Mouse (Mus musculus): ENCODE measurements around the gene BC024063. TPM values are rescaled to one million over a fixed set of nuclear protein-coding genes. Genes with fewer than 3 reads are reported as not detected.

The BC024063 gene
- 1.3 TPM for polyA plus RNA-seq (2014; fragmentation: Illumina TruSeq; extraction: RNeasy Lipid Tissue Mini Kit (QIAGEN cat#74804); ENCODE audit: insufficient read depth, low read depth, low replicate concordance)

GRCm38 (mm10) chr10:82082728-82083621, at the start of gene BC024063:
TSS of gene BC024063 (plus strand) at chr10:82083353.

GRCm38 (mm10) chr10:82047597-82048459, 35.3 kb upstream of the BC024063 start, which contains the start of gene Zfp873:
TSS of gene Zfp873 (plus strand) at chr10:82048123.

GRCm38 (mm10) chr10:82127850-82128401, 44.8 kb downstream of the BC024063 start, which contains the start of gene AU041133:
TSS of gene AU041133 (plus strand) at chr10:82128013.

Other genes starting within 250 kb of the BC024063 start
- 1.8 TPM for gene Gm32687, start 219.4 kb upstream of the BC024063 start, polyA plus RNA-seq (2014; fragmentation: Illumina TruSeq; extraction: RNeasy Lipid Tissue Mini Kit (QIAGEN cat#74804); ENCODE audit: insufficient read depth, low read depth, low replicate concordance)
- gene Zfp781, start 152.9 kb upstream of the BC024063 start, polyA plus RNA-seq (2014; fragmentation: Illumina TruSeq; extraction: RNeasy Lipid Tissue Mini Kit (QIAGEN cat#74804); ENCODE audit: insufficient read depth, low read depth, low replicate concordance) = 1.3 TPM
- 3.5 TPM for gene Zfp873, start 35.2 kb upstream of the BC024063 start, polyA plus RNA-seq (2014; fragmentation: Illumina TruSeq; extraction: RNeasy Lipid Tissue Mini Kit (QIAGEN cat#74804); ENCODE audit: insufficient read depth, low read depth, low replicate concordance)
- 1.9 TPM for gene AU041133, start 44.7 kb downstream of the BC024063 start, polyA plus RNA-seq (2014; fragmentation: Illumina TruSeq; extraction: RNeasy Lipid Tissue Mini Kit (QIAGEN cat#74804); ENCODE audit: insufficient read depth, low read depth, low replicate concordance)
- 5.5 TPM for gene Zfp938, start 157.9 kb downstream of the BC024063 start, polyA plus RNA-seq (2014; fragmentation: Illumina TruSeq; extraction: RNeasy Lipid Tissue Mini Kit (QIAGEN cat#74804); ENCODE audit: insufficient read depth, low read depth, low replicate concordance)
- gene 4932415D10Rik, start 233.2 kb downstream of the BC024063 start, polyA plus RNA-seq (2014; fragmentation: Illumina TruSeq; extraction: RNeasy Lipid Tissue Mini Kit (QIAGEN cat#74804); ENCODE audit: insufficient read depth, low read depth, low replicate concordance) = not detected

Data from lung, adult 10 weeks (tissue).